Mouse (Mus musculus) adrenal gland, postnatal 14 days (tissue): ENCODE data around the gene Maml2. TPM values are rescaled to one million over a fixed set of nuclear protein-coding genes. Genes with fewer than 3 reads are reported as not detected.

Experiments used
- DNase-seq: peaks from one replicate; pipeline ENCODE4 v3.0.0; 2021; ENCODE audit warnings: mixed read lengths
- total RNA-seq: library from RNA; stranded (reverse); gene quantifications from 2 replicates; pipeline ENCODE4 v1.2.3, GENCODE M21; 2021

Gene Maml2
- total RNA-seq, 1 experiment from 2014 or later, result 6.1 TPM

DNA sequence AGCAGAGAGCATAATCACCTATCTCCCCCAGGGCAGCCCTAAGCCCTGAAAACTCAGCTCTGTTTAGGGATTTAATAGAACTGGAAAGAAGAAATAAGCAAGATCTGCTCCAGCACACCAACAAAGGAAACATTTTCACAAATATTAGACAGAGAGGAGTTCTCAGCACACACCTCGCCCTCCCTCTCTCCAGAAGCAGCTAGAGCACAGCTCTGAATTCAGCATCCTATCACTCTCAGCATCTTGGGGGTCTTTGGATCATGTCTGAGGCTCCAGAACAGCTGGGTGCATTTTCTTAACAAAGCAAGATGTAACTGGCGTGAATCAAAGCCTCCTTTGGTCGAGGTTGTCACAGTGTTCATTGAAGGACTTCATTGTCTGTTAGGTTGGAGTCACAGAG lies 12.5 kb downstream of the Maml2 start:
- no peak for DNase-seq

DNA sequence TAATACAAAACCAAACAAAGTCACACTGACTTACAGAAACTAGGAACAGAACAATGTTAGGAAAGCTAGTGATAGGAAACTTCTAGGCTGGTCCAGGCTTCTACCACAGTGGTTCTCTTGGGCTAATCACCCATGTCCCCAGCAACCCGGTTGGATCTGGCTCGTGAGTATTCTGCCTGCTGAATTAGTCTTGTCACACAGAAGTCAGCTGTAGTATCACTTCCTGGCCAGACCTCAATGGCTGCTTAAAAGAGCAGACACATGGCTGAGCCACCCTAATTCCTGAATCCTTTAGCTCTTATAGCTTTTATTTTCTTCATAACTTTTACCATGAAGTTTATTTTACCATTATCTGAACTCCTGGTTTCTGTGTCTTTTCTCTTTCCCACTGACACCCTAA lies 13.3 kb downstream of the Maml2 start:
- DNase-seq, result no peak

DNA sequence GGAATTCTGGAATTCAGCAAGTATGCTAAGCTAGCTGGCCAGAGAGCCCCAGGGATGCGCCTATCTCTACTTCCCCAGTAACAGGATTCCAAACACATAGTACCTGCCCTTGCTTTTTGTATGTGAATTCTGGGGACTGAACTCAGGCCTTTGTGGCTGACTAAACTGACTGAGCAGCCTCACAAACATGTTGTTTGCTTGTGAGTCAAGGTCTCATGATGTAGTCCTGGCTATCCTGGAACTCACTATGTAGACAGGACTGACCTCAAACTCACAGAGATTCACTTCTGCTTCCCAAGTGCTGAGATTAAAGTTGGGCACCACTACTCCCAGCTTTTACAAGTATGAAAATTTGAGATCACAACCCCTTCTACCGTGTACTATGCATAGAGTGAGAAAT lies 16.2 kb downstream of the Maml2 start:
- DNase-seq, result no peak

DNA sequence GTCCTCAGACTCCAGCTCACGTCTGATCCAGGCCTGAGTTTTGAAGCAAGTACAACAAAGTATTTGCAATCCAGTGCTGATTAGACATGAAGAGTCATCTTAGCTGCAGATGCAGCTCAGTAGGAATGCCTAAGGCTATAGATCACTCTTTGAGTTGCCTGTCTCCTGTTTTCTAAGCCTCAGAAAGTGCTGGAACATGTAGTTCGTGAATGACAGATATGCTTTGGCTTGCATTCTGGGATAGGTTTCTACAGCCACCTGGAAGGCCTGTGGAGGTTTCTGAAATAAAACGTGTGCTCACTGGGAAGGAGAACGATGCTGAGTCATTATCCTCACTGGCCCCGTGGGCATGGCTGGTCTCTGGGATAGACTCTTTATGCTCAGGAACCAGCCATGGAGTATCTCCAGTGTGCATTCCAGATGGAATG lies 16.8 kb downstream of the Maml2 start:
- DNase-seq, result no peak

DNA sequence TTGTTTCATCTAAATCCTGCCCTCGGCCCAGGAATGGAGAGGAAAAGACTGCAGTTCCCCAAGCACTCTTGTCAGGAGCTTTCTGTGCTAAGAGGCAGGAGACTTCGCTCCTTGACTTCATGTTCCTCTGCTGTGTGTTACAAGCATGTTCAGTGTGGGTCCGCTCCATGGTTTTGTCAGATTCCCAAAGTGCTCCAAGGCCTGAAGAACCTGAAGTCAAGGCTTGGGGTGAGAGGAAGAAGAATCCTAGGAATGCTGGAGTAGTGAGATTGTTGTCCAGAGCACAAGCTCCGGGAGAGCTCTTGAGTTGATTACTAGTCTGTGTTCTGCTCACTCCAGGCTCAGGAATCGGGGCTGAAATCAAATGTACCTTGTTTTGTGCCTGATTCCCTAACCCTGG lies 17.6 kb downstream of the Maml2 start:
- DNase-seq, result no peak

DNA sequence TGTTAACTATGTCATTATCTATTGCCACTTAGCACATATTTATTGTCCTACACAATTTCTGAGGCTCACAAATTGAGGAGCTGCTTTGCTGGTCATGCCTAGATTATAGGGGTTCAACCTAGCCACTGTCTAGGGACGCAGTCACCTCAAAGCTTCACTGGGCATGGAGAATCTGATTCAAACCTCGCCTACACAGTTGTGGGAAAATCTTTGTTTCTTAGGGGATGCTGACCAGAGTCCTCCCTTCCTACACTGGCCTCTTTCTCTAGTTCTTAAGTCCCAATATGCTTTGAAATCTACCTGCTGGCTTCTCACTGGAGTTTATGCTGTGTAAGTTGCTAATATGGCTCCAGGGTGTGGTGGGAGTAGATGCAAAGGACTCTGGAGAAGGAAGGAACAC lies 21.8 kb downstream of the Maml2 start:
- no peak for DNase-seq

DNA sequence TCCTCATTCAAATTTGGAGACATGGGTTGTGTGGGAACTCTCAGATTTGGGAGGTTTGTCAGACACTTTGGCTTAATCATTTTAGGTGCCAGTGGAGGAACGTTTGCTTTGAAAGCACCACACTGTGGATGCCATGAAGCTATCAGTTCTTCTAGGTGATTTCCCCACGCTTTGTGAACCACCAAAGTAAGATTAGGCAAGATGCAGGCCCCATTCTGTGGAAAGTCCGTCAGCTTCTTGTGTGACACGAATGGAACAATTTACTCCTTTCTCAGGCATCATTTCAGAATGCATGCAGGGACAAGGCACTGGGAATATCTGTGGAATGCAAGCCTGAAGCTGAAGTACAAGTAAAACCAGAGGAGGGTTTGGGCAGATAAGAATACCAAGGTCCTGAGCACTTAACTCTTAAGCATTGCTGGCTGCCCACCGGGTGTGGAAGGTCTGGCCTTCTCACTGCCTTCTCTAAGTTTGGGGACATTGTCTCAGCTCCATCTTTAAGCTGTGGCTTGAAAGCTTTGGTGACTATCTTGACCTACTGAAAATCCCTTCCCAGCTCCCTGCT lies 23.1 kb downstream of the Maml2 start:
- DNase-seq, result no peak

DNA sequence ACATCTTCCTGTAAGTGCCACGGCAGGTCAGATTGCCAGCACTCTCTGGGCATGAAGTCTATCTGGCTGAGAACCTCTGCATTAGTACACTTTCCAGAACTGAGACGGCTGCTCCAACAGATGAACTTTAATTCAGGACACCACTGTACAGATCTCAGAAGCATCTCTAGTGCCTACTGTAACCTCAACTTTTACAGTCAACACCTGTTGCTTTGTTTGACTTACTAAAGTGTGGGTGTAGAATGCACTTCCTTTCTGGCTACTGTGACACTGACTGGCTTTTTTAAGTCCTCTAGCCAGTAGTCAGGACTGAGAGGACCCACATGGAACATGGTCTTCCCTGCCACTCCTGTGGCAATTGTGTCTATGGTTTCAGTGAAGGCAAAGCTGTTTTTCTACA lies 25.3 kb downstream of the Maml2 start:
- DNase-seq, result no peak

DNA sequence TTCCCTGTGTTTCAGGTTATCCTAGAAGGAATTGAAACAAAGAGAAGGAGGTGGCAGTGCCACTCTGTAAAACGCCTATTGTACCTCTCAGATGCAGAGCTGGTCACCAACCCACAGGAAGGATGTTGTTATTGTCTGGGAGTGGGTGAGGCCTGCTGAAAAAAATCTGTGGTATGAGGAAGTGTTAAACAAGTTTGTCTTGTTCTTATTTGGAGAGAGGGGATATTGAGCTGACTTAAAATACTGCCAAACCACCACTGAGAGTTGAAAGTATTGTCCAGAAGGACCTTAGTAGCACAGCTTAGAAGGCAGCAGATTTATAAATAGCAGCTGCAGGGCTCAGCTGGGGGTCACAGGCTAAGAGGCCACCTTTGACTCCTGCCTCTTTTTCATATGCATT lies 25.9 kb downstream of the Maml2 start:
- no peak for DNase-seq

DNA sequence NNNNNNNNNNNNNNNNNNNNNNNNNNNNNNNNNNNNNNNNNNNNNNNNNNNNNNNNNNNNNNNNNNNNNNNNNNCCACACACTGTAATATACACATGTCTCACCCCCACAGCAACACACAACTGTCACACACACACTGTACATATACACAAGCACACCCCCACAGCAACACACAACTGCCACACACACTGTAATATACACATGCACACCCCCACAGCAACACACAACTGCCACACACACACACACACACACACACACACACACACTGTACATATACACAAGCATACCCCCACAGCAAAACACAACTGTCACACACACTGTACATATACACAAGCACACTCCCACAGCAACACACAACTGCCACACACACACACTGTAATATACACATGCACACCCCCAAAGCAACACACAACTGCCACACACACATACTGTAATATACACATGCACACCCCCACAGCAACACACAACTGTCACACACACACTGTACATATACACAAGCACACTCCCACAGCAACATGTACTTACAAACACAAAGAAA lies 116.5 kb downstream of the Maml2 start:
- DNase-seq, result no peak

DNA sequence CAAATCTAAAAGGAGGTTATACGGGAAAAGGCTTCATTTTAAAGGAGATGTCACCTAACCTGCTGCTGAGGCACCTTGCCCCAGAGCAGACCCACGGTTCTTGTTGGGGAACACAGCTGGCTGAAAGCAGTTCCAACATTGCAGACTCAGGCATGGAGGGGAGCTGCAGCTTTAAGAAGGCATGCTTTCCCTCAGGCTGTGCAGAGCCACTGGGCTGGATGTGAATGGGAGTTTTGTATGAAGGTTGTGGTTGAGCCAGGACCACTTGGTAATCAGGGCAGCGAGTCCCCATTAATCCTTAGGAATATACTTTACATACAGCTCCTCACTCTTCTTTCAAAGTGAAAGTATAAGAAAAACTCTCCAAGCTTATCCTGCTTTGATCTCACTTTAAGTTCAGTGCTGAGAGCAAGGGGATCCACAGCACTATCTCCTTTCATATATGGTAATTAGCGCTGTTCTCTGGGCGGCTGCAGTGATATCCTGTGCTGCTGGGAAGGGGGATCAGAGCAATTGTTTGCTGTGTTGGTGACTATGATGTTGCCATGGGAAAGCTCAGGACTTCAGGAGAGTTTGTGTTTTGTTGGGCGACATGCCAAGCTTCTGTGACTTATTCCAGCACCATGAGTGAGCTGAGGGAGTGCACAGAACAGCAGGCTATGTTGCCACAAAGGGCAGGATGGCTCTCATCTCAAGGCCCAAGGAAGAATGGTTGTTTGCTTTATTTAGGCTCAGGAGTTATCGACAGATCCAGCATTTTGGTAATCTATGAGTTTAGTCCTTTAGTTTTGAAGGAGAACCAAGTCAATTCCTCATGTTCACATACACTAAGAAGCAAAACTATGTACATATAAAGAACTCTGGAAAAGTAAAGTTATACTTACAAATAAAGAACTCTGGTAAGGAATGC lies 127.5 kb downstream of the Maml2 start:
- peak; percentile 85 for DNase-seq

DNA sequence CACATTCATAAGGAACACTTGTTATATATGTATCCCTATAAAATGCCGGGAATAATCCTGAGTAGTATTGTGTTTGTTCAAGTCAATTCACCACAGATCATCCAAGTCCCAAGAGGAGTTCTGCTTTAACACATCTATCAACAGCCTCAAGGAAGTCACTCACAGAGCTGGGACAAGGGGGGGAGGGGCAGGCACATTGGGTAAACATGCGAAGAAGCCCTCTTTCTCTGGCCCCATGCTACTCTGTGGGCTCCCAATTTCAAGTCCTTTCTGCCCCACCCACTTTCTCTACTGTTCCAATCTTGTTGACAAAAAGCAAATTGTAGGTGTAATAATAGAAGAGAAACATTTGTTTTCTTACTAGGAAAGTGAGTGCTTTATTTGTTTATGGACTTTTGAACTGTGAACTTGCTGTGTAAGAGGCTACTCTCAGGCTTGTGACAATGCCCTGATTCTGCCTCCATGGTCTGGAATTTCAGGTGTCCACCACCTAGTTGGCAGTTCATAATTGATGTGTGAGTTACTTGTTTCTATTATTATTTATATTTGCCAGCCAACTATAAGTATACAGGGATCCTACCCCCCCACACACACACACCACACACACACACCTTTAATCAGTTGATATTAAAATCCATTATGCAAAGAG lies 131.8 kb downstream of the Maml2 start:
- DNase-seq, result no peak

DNA sequence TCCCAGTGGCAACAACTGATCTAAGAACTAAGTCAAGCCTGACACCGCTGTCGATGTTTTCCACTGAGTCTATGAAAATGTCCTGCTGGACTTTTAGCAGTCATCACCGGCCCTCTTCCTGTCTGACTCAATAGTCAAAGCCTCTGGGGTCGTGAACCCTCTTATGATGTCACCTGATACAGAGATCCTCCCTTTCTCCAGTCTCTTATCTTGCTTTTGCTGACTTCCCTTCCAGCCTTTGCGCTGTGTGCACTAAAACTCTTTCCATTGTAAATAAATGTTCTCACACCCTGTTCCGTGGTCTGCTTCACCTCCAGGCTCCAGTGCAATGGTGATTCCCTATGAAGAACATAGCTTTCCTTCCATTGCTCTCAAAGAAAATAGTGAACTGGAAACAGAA lies 132.5 kb downstream of the Maml2 start:
- DNase-seq, result peak; percentile 15

DNA sequence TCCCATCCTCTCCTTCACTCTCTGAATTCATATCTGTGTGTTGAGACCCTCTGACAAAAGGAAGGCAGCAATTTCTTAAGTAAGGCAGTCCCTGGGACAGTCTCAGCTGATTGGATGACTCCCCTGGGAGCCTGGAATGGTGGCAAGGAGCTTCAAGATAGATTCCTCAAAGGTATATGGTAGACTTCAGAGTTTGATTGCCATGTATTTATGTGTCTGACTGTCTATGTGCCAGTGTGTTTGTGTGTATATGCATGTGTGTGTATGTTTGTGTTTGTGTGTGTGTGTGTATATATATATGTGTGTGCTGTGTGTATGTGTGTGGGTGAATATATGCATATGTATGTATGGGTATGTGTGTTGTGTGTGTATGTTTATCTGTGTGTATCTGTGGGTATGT lies 133.0 kb downstream of the Maml2 start:
- no peak for DNase-seq

DNA sequence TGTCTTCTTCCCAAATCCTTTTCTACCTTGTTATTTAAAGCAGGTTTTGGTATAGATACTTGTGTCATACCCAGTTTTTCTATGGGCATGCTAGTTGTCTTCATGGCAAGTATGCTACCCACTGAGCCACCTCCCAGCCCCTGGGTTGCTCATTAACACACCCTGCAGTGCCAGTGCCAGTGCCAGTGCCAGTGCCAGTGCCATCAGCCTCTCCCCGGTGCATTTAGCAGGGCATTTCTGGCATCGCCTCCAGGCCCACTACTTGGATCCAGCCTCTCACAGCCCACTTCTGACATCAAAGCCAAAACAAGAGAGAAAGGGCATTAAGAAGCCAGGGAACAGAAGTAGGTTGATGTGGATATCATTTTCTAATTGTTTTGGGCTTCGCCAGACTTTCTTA lies 133.9 kb downstream of the Maml2 start:
- DNase-seq, result no peak

DNA sequence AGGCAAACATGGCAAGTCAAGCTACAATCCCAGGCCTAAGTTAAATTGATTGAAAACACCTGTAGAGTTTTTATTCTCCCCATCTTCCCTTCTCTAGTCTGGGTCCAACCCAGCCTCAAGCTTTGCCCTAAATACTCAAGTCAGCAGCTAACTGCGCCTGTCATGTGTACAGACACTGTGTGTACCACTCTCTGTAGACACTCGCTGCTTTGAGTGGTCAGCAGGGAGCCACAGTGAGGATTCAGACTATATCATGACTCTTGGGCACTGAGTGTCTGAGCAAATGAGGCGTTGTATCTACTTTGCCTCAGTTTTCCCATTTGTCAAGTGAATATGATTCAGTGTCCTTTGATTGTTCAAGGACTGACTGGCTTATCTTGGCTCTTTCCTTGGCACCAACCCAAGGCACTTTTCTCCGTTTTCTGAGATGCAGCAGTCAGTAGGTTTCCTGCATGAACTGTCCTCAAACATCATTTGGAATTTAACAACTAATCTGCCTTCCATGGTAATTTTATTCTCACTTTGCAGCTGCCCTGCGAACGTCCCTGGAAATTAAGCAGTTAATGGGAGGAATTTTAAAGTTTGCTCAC lies 135.8 kb downstream of the Maml2 start:
- DNase-seq, result peak; percentile 68

DNA sequence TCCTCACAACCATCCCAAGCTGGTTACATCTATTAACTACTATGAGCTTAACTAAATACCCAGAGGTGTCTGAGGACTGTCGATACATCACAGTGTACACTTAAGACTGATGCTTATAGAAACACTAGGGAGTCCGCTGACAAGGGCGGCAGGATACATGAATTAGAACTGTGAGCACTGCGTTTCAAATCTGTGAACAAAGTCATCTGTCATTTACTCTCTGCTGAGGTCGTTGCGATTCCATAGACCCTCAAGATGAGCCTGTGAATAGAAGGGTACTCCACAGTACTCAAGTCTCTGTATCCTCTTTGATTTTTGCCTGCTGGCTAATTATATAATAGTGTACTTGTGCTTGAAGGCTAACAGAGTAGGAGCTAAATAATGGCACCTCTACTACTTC lies 143.2 kb downstream of the Maml2 start:
- no peak for DNase-seq

DNA sequence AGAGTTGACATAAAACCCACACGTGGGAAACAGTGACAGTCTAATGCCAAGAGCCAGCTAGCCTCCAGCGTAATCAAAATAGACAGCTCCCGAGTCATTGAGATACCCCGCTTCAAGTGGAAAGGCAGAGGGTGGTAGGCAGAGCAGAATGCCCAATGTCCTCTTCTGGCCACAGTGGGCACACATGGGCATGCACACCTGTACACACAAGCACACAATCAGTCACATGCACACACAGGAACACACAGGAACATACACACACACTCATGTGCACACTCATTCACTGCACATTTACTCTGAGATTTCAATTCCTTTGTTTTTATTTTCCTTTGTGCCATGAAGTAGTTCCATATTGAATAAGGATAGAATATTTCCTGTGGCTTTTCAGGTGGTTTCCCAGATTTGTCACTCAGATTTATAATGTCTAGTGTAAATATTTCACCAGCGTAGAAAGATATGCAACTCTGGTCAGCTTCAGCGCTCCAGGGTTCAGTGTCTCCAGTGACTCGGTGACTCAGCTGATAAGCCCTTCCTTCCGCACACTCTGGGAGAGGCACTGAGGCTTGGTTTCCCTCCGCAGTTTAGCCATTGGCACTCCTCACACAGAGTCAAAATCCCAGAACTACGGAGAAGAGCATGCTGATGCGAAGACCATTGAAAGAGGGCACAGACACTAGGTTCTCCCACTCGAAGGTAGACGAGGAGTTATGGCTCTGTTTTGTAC lies 144.4 kb downstream of the Maml2 start:
- peak; percentile 21 for DNase-seq

DNA sequence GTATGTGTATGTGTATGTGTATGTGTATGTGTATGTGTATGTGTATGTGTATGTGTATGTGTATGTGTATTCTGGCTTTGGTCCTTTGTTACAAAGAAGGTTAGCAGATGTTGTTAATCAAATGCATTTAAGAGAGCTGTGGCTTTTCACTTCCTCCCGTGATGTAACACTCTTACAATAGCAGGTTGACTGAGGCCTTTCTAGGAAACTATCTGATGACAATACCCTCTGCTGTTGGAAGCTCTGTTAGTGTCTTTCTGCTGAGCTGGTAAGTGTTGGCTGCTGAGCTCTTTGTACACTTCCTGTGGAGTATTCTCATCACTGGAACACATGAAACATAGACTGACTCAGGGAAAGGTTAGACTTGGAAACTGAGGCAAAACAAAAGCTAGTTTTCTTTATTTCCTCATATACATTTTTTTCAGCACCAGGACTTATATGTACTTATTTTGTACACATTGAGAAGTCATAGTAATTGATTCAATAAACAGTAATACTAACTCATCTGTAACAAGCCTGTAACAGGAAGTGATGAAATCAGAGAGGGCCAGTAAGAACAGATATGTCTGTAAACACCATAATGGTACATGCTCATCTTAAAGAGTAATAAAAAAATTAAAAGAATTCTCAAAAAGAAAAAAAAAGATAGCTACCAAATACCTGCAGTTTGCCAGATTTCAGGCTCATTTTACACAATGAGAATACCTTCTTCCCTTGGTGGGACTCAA lies 145.9 kb downstream of the Maml2 start:
- DNase-seq, result no peak

DNA sequence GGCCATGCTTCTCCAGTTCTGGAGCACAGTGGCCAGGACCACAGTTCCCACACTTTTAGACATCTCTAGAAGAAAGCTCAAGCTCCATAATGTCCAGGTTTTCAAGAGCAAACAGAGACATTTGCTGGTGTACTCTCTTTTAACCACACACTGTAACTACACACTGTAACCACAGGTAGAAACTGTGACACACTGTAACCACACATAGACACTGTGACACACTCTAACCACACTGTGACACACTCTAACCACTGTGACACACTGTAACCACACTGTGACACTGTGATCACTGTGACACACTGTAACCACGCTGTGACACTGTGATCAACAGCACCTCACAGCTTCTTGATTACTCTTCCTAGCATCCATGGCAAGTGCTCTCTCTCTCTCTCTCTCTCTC lies 148.5 kb downstream of the Maml2 start:
- no peak for DNase-seq

DNA sequence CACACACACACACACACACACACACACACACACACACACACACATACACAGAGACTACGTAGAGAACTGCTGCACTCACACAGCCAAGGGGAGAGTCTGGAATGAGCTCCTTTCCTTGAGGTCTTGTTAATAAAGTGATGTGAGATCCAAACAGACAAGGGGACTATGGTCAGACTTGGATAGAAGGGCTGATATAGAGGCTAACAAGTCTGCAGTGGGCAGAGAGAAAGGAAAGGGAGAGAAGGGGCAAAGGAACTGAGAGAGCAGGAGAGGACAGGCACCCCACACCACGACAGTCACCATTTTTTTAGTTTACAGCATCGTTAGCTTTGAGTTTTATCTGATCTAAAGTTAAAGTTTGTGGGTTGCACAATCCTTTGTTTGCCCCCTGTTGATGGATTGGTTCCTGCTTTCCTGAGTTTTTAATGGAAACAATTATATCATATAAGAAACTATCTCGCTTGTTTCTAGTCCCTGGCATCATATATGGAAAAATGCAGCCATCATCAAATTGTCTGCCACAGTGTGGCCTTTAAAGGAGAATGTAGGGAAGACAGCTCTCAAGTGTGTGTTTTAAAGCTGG lies 149.0 kb downstream of the Maml2 start, which contains the start of gene Gm17571:
Gene Gm17571, minus strand, starts transcription at position 51 of the 583 bp plus-strand sequence.
- DNase-seq, result no peak
